Mouse (Mus musculus) gastrocnemius, adult 2 months (tissue): Measurements from ENCODE around the gene Ly6g5c. TPM values are rescaled to one million over a fixed set of nuclear protein-coding genes. Genes with fewer than 3 reads are reported as not detected.
A peak's percentile ranks its signal among the peaks of the same experiment; 100 is the strongest.
"Not testable (repeated sequence)": the region's sequence is repeated elsewhere in the genome, so short reads cannot be mapped to it uniquely, and the experiment has no call there.

Experiments used
- DNase-seq: peaks from one replicate; pipeline ENCODE4 v3.0.0; 2022
- H3K27ac ChIP-seq: fragments of 200-600 bp; 2 replicates; pipeline ENCODE4 v1.8.1; 2022; ENCODE audit warnings: mild to moderate bottlenecking
- H3K4me3 ChIP-seq: fragments of 200-600 bp; 2 replicates; pipeline ENCODE4 v1.8.1; 2022; ENCODE audit warnings: mild to moderate bottlenecking, moderate library complexity
- CTCF ChIP-seq: fragments of 200-600 bp; IDR thresholded peaks from 2 replicates; pipeline ENCODE4 v1.8.1; 2022; ENCODE audit warnings: antibody characterized with exemption, mild to moderate bottlenecking, moderate library complexity
- intact Hi-C: fragments of 180-260 bp; cut with DNase I; formaldehyde crosslinking; loops from one replicate; pipeline ENCODE4 v1.15.1; 2025
- total RNA-seq, 2 experiments: library from RNA; stranded (reverse); gene quantifications; 2 replicates each; pipeline ENCODE4 v1.2.3; 2021

Gene Ly6g5c
- total RNA-seq, 2 experiments from 2014 or later = not detected

- TF ChIP-seq CTCF = no peak
- no peak for DNase-seq
- Histone ChIP-seq H3K4me3 (no peak overlapping the region), H3K27ac (peak overlapping the region; percentile 65)
- intact Hi-C loops = no loop called here
Observed at GRCm38 (mm10) chr17:35104079-35104478, 4.0 kb upstream of the Ly6g5c start.

GRCm38 (mm10) chr17:35104754-35105153, 3.3 kb upstream of the Ly6g5c start:
- no peak for TF ChIP-seq CTCF
- intact Hi-C loops = no loop called here

GRCm38 (mm10) chr17:35105740-35106389, 2.2 kb upstream of the Ly6g5c start:
- TF ChIP-seq CTCF = peak; percentile 64
- H3K4me3 ChIP-seq = no peak overlapping the region
- peak; percentile 59 for DNase-seq
- no peak overlapping the region for H3K27ac ChIP-seq
- intact Hi-C loops = loop anchor here (2.0 kb wide), 1 partner anchor 85 kb away; no protein-coding TSS in a partner anchor

More at GRCm38 (mm10) chr17:35104754-35105153, 3.3 kb upstream of the Ly6g5c start:
- Histone ChIP-seq H3K4me3 (no peak overlapping the region), H3K27ac (no peak overlapping the region)
- DNase-seq = no peak

- TF ChIP-seq CTCF = no peak
- Histone ChIP-seq H3K4me3 (no peak overlapping the region), H3K27ac (no peak overlapping the region)
- DNase-seq = no peak
- intact Hi-C loops = loop anchor here (2.0 kb wide), 1 partner anchor 86 kb away; no protein-coding TSS in a partner anchor
Observed at GRCm38 (mm10) chr17:35106522-35106921, 1.6 kb upstream of the Ly6g5c start.

- peak overlapping the region; percentile 46 for H3K4me3 ChIP-seq
- H3K27ac ChIP-seq = no peak overlapping the region; the same call in 1 of the 2 replicates
- DNase-seq = no peak
- intact Hi-C loops = no loop called here
- no peak for TF ChIP-seq CTCF
Observed at GRCm38 (mm10) chr17:35111774-35112173, 3.7 kb downstream of the Ly6g5c start.

GRCm38 (mm10) chr17:35115046-35116019, 7.3 kb downstream of the Ly6g5c start, which contains the start of gene Ly6g5b:
Gene Ly6g5b, minus strand, starts transcription at chr17:35115428.
- TF ChIP-seq CTCF = peak; percentile 40
- Histone ChIP-seq H3K27ac (no peak within 1 kb of the TSS), H3K4me3 (no peak within 1 kb of the TSS)
- intact Hi-C loops = no loop called here
- DNase-seq = no peak

GRCm38 (mm10) chr17:35120745-35121142, 12.7 kb downstream of the Ly6g5c start:
- Histone ChIP-seq H3K4me3 (peak overlapping the region; percentile 92), H3K27ac (peak overlapping the region; percentile 91)
- peak; percentile 69 for DNase-seq
- intact Hi-C loops = no loop called here
- no peak for TF ChIP-seq CTCF

- Histone ChIP-seq H3K4me3 (peak within 1 kb of the TSS; percentile 92), H3K27ac (peak within 1 kb of the TSS; percentile 91)
- DNase-seq = peak; percentile 99
- intact Hi-C loops = no loop called here
- no peak for TF ChIP-seq CTCF
Observed at GRCm38 (mm10) chr17:35121143-35121799, 13.2 kb downstream of the Ly6g5c start, which contains the start of gene Gpank1. Gene Gpank1, plus strand, starts transcription at chr17:35121455.

- intact Hi-C loops = no loop called here
- Histone ChIP-seq H3K4me3 (peak within 1 kb of the TSS; percentile 92), H3K27ac (peak within 1 kb of the TSS; percentile 91)
- DNase-seq = peak; percentile 54
- peak; percentile 40 for TF ChIP-seq CTCF
Observed at GRCm38 (mm10) chr17:35121871-35122303, 13.8 kb downstream of the Ly6g5c start, which contains the start of gene Csnk2b. Gene Csnk2b, minus strand, starts transcription at chr17:35122053.

GRCm38 (mm10) chr17:35123287-35123686, 15.2 kb downstream of the Ly6g5c start:
- H3K27ac ChIP-seq, intact Hi-C loops, H3K4me3 ChIP-seq, DNase-seq: not testable (repeated sequence)

- H3K27ac ChIP-seq, H3K4me3 ChIP-seq, DNase-seq, intact Hi-C loops: not testable (repeated sequence)
Observed at GRCm38 (mm10) chr17:35124261-35124896, 16.3 kb downstream of the Ly6g5c start.

- intact Hi-C loops = loop anchor here (5.0 kb wide), 1 partner anchor 112 kb away; the partner anchor contains the start of gene Nfkbil1
- Histone ChIP-seq H3K4me3 (peak overlapping the region; percentile 89), H3K27ac (peak overlapping the region; percentile 94)
- TF ChIP-seq CTCF = no peak
- no peak for DNase-seq
Observed at GRCm38 (mm10) chr17:35125081-35125480, 17.0 kb downstream of the Ly6g5c start.
